Mouse (Mus musculus) erythroblast, embryonic 14.5 days (primary cell): ENCODE measurements around the gene Defb22. TPM values are rescaled to one million over a fixed set of nuclear protein-coding genes. Genes with fewer than 3 reads are reported as not detected.
A peak's percentile ranks its signal among the peaks of the same experiment; 100 is the strongest.

Source experiments
- H3K27me3 ChIP-seq: 2 replicates; pipeline ENCODE4 v1.6.1; 2012; ENCODE audit warnings: inconsistent platforms; ENCODE audit not compliant: control insufficient read depth
- H3K36me3 ChIP-seq: 2 replicates; pipeline ENCODE4 v1.6.1; 2012; ENCODE audit warnings: mild to moderate bottlenecking, inconsistent platforms; ENCODE audit not compliant: control insufficient read depth
- H3K4me1 ChIP-seq: 2 replicates; pipeline ENCODE4 v1.6.1; 2012; ENCODE audit warnings: inconsistent platforms; ENCODE audit not compliant: control insufficient read depth
- H3K4me3 ChIP-seq: replicated peaks from 2 replicates; pipeline ENCODE3; 2012; ENCODE audit warnings: moderate library complexity, mild to moderate bottlenecking, inconsistent platforms
- H3K9me3 ChIP-seq: 2 replicates; pipeline ENCODE4 v1.6.1; 2012; ENCODE audit warnings: low read length, inconsistent platforms, mixed read lengths; ENCODE audit not compliant: control insufficient read depth
- GATA1 ChIP-seq: IDR thresholded peaks from 2 replicates; pipeline ENCODE4 v1.6.1; 2012; ENCODE audit warnings: low read length, inconsistent platforms, mixed read lengths
- TAL1 ChIP-seq: IDR thresholded peaks from 3 replicates; pipeline ENCODE4 v1.6.1; 2012; ENCODE audit warnings: low read length, inconsistent platforms, mixed read lengths
- polyA plus RNA-seq: library from polyadenylated mRNA; stranded (reverse); fragments of >175 nt; gene quantifications from 2 replicates; pipeline ENCODE4 v1.2.3, GENCODE M21; 2012

The Defb22 gene
- polyA plus RNA-seq, 1 experiment: not detected

- TF ChIP-seq TAL1 (no peak), GATA1 (no peak)
- Histone ChIP-seq H3K27me3 (no peaks in the 10 kb centered on the region), H3K4me3 (no peak overlapping the region), H3K36me3 (no peaks in the 10 kb centered on the region), H3K9me3 (no peaks in the 10 kb centered on the region), H3K4me1 (peaks cover 3% of the 10 kb centered on the region)
These were observed 42.5 kb downstream of the Defb22 start for GRCm38 (mm10) chr2:152447461-152447860.

- H3K4me3 ChIP-seq: no peak overlapping the region
These were observed 43.3 kb downstream of the Defb22 start for GRCm38 (mm10) chr2:152446642-152447041.

GRCm38 (mm10) chr2:152443281-152443680 lies 46.7 kb downstream of the Defb22 start:
- peaks cover 3% of the 10 kb centered on the region for H3K4me1 ChIP-seq
- TF ChIP-seq GATA1: no peak
- TF ChIP-seq TAL1: no peak
- no peaks in the 10 kb centered on the region for H3K36me3 ChIP-seq
- no peaks in the 10 kb centered on the region for H3K27me3 ChIP-seq
- H3K4me3 ChIP-seq: no peak overlapping the region
- H3K9me3 ChIP-seq: no peaks in the 10 kb centered on the region

More at GRCm38 (mm10) chr2:152446642-152447041, 43.3 kb downstream of the Defb22 start:
- TF ChIP-seq GATA1 (no peak), TAL1 (no peak)
- H3K27me3 ChIP-seq: no peaks in the 10 kb centered on the region
- no peaks in the 10 kb centered on the region for H3K36me3 ChIP-seq
- peaks cover 3% of the 10 kb centered on the region for H3K4me1 ChIP-seq
- H3K9me3 ChIP-seq: no peaks in the 10 kb centered on the region

- H3K4me3 ChIP-seq: no peak overlapping the region
- H3K9me3 ChIP-seq: no peaks in the 10 kb centered on the region
- peaks cover 6% of the 10 kb centered on the region for H3K4me1 ChIP-seq
- H3K36me3 ChIP-seq: no peaks in the 10 kb centered on the region
- TF ChIP-seq TAL1 (no peak), GATA1 (no peak)
- no peaks in the 10 kb centered on the region for H3K27me3 ChIP-seq
These were observed 47.6 kb downstream of the Defb22 start for GRCm38 (mm10) chr2:152442322-152442721.

GRCm38 (mm10) chr2:152439833-152440232 lies 50.1 kb downstream of the Defb22 start:
- Histone ChIP-seq H3K4me3 (no peak overlapping the region), H3K9me3 (no peaks in the 10 kb centered on the region), H3K4me1 (peaks cover 9% of the 10 kb centered on the region), H3K36me3 (no peaks in the 10 kb centered on the region), H3K27me3 (no peaks in the 10 kb centered on the region)
- TF ChIP-seq TAL1 (no peak), GATA1 (no peak)

GRCm38 (mm10) chr2:152438963-152439362 lies 51.0 kb downstream of the Defb22 start:
- Histone ChIP-seq H3K27me3 (no peaks in the 10 kb centered on the region), H3K9me3 (no peaks in the 10 kb centered on the region), H3K4me1 (peaks cover 9% of the 10 kb centered on the region), H3K4me3 (no peak overlapping the region), H3K36me3 (no peaks in the 10 kb centered on the region)
- no peak for TF ChIP-seq TAL1
- no peak for TF ChIP-seq GATA1

GRCm38 (mm10) chr2:152436983-152437860 lies 52.7 kb downstream of the Defb22 start:
- no peak for TF ChIP-seq GATA1
- TF ChIP-seq TAL1: no peak
- no peaks in the 10 kb centered on the region for H3K27me3 ChIP-seq
- peak overlapping the region; percentile 60 for H3K4me3 ChIP-seq
- no peaks in the 10 kb centered on the region for H3K36me3 ChIP-seq
- no peaks in the 10 kb centered on the region for H3K9me3 ChIP-seq
- peaks cover 9% of the 10 kb centered on the region for H3K4me1 ChIP-seq

- Histone ChIP-seq H3K4me3 (no peak overlapping the region), H3K36me3 (no peaks in the 10 kb centered on the region), H3K4me1 (peaks cover 9% of the 10 kb centered on the region), H3K27me3 (no peaks in the 10 kb centered on the region), H3K9me3 (no peaks in the 10 kb centered on the region)
- TF ChIP-seq TAL1 (no peak), GATA1 (no peak)
These were observed 53.5 kb downstream of the Defb22 start for GRCm38 (mm10) chr2:152436405-152436901.

Other genes starting within 250 kb of the Defb22 start
- gene Tbc1d20, start 196.3 kb downstream of the Defb22 start, polyA plus RNA-seq: 0.32 and 0.90 TPM in 2 replicates
- 16.2 and 20.4 TPM in 2 replicates for gene Rbck1, start 157.5 kb downstream of the Defb22 start, polyA plus RNA-seq
- gene Trib3, start 146.1 kb downstream of the Defb22 start, polyA plus RNA-seq: 1.3 TPM in 2 replicates
- not detected in 2 replicates for gene Nrsn2, start 113.5 kb downstream of the Defb22 start, polyA plus RNA-seq
- gene Sox12, start 92.1 kb downstream of the Defb22 start, polyA plus RNA-seq: 1.4 and 2.3 TPM in 2 replicates
- gene Zcchc3, start 75.1 kb downstream of the Defb22 start, polyA plus RNA-seq: 0.90 and 1.0 TPM in 2 replicates
- gene 6820408C15Rik, start 74.6 kb downstream of the Defb22 start, polyA plus RNA-seq: not detected in 2 replicates
- not detected in 2 replicates for gene Defb23, start 25.5 kb downstream of the Defb22 start, polyA plus RNA-seq
- not detected in 2 replicates for gene Defb20, start 13.1 kb downstream of the Defb22 start, polyA plus RNA-seq
- 0.21 TPM in 1 of 2 replicates, not detected in the other for gene Defb26, start 21.6 kb upstream of the Defb22 start, polyA plus RNA-seq
- not detected in 2 replicates for gene Defb28, start 28.1 kb upstream of the Defb22 start, polyA plus RNA-seq
- gene Defb29, start 50.0 kb upstream of the Defb22 start, polyA plus RNA-seq: not detected in 2 replicates
- not detected in 2 replicates for gene Gm17416, start 79.2 kb upstream of the Defb22 start, polyA plus RNA-seq
- not detected in 2 replicates for gene Defb21, start 82.6 kb upstream of the Defb22 start, polyA plus RNA-seq
- gene Defb19, start 90.2 kb upstream of the Defb22 start, polyA plus RNA-seq: not detected in 2 replicates
- not detected in 2 replicates for gene Defb45, start 109.3 kb upstream of the Defb22 start, polyA plus RNA-seq
- gene Defb36, start 114.2 kb upstream of the Defb22 start, polyA plus RNA-seq: not detected in 2 replicates
- gene Defb25, start 132.9 kb upstream of the Defb22 start, polyA plus RNA-seq: not detected in 2 replicates
- not detected in 2 replicates for gene Rem1, start 136.8 kb upstream of the Defb22 start, polyA plus RNA-seq
- 2.1 and 2.4 TPM in 2 replicates for gene H13, start 179.3 kb upstream of the Defb22 start, polyA plus RNA-seq
- gene Mcts2, start 196.9 kb upstream of the Defb22 start, polyA plus RNA-seq: 0.19 and 0.30 TPM in 2 replicates
- 0.75 and 1.2 TPM in 2 replicates for gene Id1, start 246.1 kb upstream of the Defb22 start, polyA plus RNA-seq